Mouse (Mus musculus): ENCODE data around the gene Skor1.

Gene Skor1

GRCm38 (mm10) chr9:63149372-63149766 is 608 bp upstream of the Skor1 start:
- no peak for DNase-seq (ENCODE audit: low spot score)

GRCm38 (mm10) chr9:63147786-63148409 is 863 bp downstream of the Skor1 start:
- peak; percentile 40 for DNase-seq (ENCODE audit: low spot score)

GRCm38 (mm10) chr9:63147296-63147695 is 1.5 kb downstream of the Skor1 start:
- DNase-seq (ENCODE audit: low spot score) = peak; percentile 37

GRCm38 (mm10) chr9:63146856-63147274 is 1.9 kb downstream of the Skor1 start:
- DNase-seq (ENCODE audit: low spot score) = peak; percentile 40

- no peak for DNase-seq (ENCODE audit: low spot score)
Measured at GRCm38 (mm10) chr9:63146126-63146855, 2.5 kb downstream of the Skor1 start.

GRCm38 (mm10) chr9:63145249-63146125 is 3.3 kb downstream of the Skor1 start:
- peak; percentile 54 for DNase-seq (ENCODE audit: low spot score)

GRCm38 (mm10) chr9:63144502-63145248 is 4.1 kb downstream of the Skor1 start:
- DNase-seq (ENCODE audit: low spot score) = no peak

- peak; percentile 54 for DNase-seq (ENCODE audit: low spot score)
Measured at GRCm38 (mm10) chr9:63143641-63144501, 4.9 kb downstream of the Skor1 start.

- no peak for DNase-seq (ENCODE audit: low spot score)
Measured at GRCm38 (mm10) chr9:63143227-63143626, 5.5 kb downstream of the Skor1 start.

GRCm38 (mm10) chr9:63142335-63143036 is 6.3 kb downstream of the Skor1 start:
- no peak for DNase-seq (ENCODE audit: low spot score)

- peak; percentile 55 for DNase-seq (ENCODE audit: low spot score)
Measured at GRCm38 (mm10) chr9:63141641-63142334, 7.0 kb downstream of the Skor1 start.

GRCm38 (mm10) chr9:63140211-63140610 is 8.6 kb downstream of the Skor1 start:
- DNase-seq (ENCODE audit: low spot score) = no peak

GRCm38 (mm10) chr9:63139661-63140060 is 9.1 kb downstream of the Skor1 start:
- peak; percentile 9 for DNase-seq (ENCODE audit: low spot score)

- peak; percentile 64 for DNase-seq (ENCODE audit: low spot score)
Measured at GRCm38 (mm10) chr9:63138481-63138967, 10.2 kb downstream of the Skor1 start.

GRCm38 (mm10) chr9:63137615-63137915 is 11.2 kb downstream of the Skor1 start:
- DNase-seq (ENCODE audit: low spot score) = no peak

GRCm38 (mm10) chr9:63136756-63137614 is 11.8 kb downstream of the Skor1 start:
- peak; percentile 55 for DNase-seq (ENCODE audit: low spot score)

GRCm38 (mm10) chr9:63136241-63136640 is 12.5 kb downstream of the Skor1 start:
- DNase-seq (ENCODE audit: low spot score) = no peak

GRCm38 (mm10) chr9:63135801-63136200 is 13.0 kb downstream of the Skor1 start:
- DNase-seq (ENCODE audit: low spot score) = peak; percentile 83

- no peak for DNase-seq (ENCODE audit: low spot score)
Measured at GRCm38 (mm10) chr9:63135356-63135755, 13.4 kb downstream of the Skor1 start.
